Mouse (Mus musculus) activated CD4-positive, CD25-positive, alpha-beta regulatory T cell, adult 4 months (primary cell): ENCODE measurements around the gene Kcnma1. TPM values are rescaled to one million over a fixed set of nuclear protein-coding genes. Genes with fewer than 3 reads are reported as not detected.

Experiments
- ATAC-seq: one replicate; pipeline ENCODE4 v1.8.0; 2017
- polyA plus RNA-seq, 2 experiments: library from polyadenylated mRNA; unstranded; fragments of 100-300 nt; shearing (Covaris generic); gene quantifications; one replicate each; pipeline ENCODE4 v1.2.1; 2017

The Kcnma1 gene
- polyA plus RNA-seq, 2 experiments from 2014 or later, result not detected

DNA sequence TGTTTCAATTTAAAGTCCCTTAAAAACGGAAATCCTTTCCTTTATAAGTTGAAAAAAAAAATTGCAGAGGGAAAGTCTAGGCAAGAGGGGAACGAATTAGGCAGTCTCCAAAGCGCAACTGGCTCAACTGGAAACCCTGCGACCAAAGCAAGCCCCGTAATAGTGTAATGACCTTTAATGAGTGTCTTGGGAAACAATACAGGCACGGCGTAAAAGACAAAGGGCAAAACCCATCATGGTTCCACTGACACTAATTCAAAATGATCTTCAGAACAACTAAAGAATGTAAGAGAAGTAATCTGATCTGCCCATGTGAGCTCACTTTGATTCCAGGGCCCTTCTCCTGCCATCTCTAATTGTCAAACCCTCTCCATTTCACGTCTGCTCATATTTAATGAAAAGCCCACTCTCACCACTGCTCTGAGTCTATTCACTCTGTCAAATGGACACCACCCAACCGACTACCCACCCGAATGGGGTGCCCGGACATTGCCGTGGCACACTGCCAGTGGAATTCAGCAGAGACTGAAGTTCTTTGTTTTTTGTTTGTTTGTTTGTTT, 591.7 kb downstream of the Kcnma1 start:
- no peak for ATAC-seq

DNA sequence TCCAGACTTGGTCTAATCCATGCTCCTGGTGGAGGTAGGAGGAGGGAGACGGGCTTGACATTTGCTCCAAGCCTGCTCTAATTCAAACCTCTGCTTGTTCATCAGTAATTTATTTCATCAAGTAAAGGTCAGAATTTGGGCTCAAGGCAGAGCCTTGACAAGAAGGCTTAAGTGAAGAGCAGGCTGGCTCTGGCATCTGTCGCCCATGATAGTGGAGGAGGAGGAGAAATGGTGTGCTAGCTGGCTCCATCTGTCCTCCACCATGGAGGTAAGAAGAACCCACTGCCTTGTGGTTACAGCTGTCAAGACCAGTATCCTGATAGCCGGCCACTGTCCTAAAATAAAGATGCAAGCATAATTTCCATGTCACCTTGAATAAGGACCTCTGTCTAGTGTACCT, 595.3 kb downstream of the Kcnma1 start:
- no peak for ATAC-seq

DNA sequence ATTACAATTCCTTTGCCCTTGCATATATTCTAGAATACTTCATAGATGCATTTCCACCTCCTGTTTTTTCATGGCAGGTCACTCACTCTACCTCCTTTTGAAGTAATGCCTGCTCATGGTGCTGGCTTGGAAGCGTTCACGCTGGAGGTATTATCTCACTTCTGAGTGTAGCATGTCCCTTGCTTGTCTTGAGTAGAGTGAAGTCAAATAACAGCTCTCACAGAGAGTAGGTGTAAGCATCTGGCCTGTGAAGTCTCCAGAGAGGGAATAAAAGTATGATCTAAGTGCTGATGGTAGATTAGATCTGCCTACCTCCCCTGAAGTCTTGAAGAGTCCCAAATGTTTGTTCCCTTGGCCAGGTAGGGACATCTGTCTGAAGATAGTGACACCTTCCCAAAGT, 607.2 kb downstream of the Kcnma1 start:
- no peak for ATAC-seq

DNA sequence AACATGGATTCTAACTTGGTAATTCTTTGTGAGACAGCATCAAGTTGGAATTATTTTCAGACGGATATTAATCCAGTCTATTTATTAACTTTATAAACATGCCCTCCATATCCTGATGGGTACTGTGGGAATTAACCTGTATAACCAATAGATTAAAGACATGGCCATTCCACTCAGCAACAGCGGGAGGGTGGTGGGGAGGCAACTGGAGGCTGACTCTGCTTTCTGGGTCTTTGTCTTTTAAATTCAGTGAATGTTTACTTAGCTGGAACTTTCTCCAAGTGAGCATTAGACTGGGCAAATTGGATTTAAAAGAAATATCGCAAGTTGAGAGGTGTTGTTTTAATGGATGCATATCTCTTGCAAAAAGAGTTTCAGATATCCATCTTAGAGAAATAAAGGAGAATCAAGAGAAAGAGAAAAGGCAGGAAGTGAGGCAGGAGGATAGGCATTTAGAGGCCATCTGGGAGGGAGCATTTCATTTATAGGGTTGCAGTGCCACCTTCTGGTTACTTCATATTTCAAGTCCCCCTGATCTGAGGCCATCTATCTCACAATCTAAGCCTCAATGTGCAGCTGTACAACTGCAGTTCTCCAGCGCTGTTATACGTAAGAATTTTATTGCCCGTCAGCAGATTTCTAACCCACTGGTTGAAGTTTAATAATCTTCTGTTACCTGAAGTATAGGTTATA, 613.4 kb downstream of the Kcnma1 start:
- ATAC-seq, result no peak

DNA sequence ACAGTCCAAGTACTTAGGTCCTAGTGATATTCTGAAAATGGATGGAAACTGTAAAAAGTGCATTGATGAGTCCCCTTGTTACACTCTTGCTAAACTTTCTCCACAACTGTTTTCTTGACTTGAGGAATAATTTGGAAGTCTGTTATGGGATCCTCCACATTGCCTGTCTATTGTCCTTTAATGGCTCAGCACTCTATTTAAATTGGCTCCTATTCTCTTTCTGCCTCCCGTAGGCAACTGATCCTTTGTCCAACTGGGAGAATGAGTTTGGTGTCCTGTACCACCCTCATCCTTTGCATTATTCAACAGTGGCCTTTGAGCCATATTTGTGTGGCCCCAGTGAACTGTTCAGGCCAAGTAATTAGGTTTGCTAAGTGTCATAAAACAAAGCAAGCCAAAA, 616.6 kb downstream of the Kcnma1 start:
- no peak for ATAC-seq

DNA sequence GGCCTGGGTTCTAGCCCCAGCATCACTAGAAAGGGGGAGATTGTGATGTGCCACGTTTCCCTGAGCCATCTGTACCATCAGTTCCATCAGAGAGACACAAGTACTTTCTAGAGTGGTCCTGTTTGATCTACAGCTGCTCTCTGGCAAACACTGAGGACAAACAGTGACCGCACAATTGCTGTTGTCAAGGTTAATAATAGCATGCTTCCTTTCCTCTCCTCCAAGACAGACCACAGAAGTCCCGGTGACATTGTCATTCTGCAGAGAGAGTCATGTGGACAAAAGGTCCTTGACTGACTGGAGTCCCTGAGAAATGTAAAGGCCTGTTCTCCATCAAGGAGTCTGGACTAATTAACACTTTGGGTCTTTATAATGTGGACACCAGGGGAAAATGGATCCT, 622.7 kb downstream of the Kcnma1 start:
- ATAC-seq, result no peak

DNA sequence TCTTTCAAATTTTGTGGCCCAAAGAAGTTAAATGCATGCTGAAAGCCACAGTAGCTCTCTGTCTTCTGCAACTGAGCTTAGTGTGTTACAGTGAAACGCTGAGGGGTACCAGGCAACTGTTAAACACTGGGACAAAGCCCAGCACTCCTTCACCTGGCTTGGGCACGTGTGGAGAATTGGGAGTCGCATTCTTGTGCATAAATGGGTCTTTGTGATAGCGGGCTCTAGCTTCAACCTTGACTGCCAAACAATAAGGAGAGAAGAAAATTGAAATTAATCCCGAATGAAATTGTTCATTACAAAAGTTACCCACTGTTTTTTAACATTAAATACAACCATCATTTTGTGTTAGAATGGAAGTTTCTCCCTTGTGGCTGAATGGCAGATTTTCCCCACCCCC, 623.5 kb downstream of the Kcnma1 start:
- no peak for ATAC-seq

DNA sequence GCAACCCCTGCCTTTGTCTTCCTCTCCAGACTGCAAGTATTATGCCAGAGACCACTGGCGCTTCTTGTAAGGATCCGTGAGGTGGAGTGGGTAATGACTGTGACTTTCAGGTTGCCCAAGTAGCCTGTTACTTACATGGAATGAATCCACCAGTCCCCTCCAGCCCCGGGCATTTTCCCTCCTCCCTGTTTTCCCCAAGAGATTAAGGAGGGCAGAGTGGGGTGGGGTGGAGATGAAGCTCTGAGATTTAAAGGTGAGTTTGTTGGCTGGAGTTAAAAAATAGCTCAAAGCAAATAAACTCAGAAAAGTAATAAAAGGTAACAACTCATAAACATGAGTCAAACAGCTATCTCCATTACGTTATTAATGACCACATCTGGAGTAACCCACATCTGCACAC, 624.1 kb downstream of the Kcnma1 start:
- no peak for ATAC-seq

DNA sequence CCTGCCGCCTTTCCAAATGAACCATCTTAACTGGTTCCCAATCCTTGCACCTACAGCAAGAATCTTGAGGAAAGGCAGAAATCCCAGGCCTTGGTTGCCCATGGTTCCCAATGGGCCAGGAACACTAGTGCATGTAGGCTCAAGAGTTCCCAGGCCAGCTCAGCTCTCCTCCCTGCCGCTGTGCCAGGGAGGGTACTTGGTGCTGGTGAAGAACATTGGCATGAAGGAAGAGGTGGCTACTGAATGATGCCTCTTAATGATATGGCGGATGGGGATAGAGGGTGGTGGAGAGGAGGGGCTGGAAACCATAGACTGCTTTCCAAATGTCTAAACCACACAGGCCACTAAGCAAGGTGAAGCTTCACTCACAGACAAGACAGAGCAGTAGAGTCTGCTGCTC, 627.5 kb downstream of the Kcnma1 start:
- no peak for ATAC-seq

DNA sequence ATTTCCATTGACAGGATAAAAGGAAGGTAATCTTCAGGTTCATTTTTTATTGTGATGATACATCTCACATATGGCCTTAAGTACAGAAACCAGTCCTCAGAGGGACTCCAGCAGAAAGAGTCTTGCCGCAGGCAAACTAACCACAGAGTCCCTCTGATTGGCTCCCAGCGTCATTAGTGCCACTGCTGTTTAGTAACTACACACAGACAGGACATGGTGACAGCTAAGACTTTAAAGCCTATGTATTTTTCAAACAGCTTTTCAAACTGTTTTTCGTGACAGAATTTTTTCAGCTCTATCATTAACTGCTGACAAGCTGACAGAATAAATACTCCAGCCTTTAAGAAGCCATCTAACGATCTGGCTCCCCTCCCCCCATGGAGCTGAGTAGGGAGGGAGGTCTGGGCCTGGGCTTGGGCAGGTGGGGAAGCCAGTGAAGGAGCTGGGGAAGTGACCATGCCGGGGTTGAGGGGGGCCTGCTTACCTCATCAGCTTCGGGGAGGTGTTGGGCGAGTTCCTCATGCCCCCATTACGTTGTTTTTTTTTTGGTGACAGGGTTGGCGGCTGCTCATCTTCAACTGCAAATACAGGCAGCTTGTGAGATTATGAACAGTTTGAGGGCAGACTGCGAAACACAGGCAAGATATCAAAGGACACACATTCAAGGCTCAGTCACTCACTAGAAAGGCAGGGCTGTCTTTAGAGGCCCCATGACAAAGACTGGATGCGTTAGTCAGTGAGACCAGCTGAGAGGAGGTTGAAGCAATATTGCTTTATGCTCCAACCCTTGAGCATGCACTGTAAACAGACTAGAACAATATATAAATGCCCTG, 628.3 kb downstream of the Kcnma1 start:
- no peak for ATAC-seq

DNA sequence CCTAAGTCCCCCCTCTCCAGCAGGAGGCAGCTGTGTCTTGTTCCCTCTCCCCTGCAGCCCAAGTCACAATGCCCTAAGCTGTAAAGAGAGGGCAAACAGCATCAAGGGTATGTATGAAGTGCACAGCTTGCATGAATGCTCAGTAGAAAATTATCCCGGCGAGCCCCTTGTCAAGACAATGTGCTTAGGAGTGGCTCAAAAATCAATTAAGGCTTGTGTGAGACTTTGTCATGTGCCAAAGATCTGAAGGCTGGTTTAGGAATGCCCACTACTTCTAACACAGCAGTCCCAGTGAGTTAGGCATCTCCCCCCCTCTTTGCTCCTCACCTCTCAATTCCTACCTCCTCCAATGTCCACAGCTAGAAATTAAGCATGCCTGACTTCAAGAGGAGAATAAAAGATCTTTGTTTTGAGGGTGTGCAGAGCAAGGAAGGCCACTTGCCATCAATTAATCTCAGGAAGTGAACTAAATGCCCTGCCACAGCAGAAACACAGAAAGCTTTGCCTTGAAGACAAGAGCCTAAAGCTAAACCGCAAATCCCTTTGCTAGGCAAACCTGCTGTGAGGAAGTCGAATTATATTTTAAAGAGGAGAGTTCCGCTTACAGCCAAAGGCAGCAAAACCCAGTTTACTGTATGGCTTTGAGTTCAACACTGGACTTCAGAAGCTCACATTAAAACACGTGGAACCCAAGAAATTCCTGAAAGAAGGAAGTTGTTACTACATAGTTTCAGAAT, 635.8 kb downstream of the Kcnma1 start:
- ATAC-seq, result no peak

DNA sequence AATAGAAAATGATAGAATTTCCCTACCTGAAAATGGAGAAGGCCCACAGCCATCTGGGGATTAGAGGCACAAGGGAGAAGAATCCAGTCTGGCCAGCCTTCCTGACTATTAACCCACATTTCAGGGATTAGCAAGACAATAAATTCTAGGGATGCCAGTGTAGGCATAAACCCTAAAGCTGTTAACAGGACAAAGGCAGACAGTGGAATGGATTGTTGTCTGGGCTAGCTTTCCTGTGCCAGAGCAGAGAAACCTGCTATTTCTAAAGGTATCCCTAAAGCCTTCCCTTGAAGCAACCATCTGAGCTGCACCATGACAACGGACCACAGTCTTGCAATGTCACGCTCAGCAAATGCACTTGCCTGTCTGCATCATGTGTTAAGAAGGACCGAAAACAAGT, 642.3 kb downstream of the Kcnma1 start:
- ATAC-seq, result no peak

DNA sequence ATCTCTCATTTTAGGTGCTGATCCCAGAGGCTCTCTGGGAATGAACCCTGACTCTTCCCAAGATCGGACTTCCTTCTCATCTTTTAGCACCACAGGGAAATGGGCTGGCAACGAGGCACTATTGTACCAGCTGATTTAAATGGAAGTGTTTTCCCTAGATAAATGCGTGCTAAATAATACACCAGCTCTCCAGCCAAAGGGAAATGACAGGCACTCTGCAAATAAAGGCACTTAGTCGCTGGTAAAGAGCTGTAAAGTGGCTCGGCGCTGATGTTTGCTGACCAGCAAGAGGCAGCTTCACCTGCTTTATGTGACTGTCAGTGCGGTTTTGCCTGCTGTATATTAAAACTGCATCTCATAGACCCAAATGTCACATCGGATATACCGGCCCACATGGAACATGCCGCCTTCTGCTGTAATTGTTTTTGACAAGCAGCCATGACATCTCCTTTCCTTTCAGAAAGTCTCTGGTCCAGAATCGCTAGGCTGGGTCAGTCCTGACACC, 653.7 kb downstream of the Kcnma1 start:
- no peak for ATAC-seq

DNA sequence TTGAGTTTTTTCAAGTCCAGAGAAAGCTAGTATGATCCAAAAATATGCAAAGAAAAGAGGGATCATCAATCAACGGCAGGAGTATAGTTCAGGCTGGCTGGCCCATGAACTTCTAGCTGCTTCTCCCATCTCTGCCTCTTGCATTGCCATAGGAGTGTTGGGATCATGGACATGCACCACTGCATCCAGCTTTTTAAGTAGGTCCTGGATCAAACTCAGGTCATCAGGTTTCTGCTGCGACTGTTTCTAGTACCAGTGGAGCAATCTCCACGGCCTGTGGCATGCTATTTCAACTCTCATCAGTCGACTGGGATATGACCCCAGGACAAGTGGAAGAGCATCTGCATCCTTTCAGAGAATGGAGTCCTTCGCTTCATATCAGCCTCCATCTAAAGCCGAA, 655.5 kb downstream of the Kcnma1 start:
- ATAC-seq, result no peak

DNA sequence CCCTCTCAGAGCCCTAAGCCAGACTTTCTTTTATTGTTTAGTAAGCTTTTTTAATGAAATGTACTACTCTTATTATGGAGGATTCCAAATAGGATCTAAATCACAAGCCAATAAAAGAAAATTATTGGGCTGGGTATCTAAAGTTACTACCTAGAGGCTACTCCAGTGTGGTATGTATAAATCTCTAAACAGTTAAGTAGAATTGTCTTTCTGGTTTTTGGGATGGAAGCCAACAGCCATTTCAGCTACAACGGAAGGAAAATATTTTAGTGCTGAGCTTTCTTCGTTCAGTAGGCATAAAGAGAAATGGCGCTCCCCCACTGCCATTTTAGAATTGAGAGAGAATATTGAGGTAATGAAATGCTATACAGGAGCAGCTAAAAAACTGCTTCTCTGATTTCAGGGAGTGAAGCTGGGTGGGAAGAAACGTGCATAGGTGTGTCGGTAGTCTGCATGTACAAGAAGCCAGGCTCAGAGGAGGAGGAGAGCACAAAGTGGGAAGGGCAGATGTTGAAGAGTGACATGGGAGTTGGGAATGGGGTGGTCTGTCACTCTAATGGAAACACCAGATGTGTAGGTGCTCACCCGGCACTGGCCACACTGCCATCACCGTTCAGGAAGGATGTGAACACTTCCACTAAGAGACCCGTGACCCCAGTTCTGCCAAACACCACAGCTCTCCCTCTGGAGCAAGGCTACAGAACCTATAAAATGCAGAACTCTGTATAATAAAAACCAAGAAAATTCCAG, 656.6 kb downstream of the Kcnma1 start:
- no peak for ATAC-seq

DNA sequence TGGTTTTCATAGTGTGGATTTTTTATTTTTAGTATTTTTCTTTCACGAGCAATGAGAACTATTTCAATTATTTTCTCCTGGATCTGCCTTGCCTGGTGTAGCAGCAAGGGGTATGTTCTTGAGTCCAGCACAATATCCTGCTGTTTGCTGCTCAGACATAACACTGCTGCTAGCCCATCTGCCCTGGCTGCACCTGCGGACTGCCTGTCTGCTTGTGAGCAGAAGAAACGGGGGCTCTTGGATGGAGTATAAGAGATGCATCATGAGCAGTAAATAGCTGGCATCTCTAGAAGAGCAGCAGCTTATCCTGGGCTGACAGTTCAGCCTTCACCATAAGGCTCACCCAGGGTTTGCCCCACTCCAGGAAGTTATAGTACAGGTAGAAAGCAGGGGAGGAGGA, 687.5 kb downstream of the Kcnma1 start:
- ATAC-seq, result no peak

DNA sequence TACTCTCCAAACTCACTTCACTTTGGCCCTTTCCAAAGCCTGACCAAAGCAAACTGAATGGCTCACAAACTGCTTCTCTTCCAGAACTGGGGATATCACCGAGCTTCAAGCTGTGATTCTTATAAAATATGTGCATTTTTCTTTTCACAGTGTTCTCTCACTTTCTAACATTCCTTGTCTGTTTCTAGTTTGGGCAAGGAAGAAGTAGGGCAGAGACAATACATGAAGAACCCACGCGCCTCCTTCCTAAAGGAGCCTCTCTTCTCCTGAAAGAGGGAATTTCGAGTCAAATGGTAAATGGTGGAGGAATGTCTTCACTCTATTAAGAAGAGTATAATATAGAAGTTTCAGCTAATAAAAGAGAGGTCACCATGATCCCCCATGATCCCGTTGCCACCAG, 709.0 kb downstream of the Kcnma1 start:
- ATAC-seq, result no peak

DNA sequence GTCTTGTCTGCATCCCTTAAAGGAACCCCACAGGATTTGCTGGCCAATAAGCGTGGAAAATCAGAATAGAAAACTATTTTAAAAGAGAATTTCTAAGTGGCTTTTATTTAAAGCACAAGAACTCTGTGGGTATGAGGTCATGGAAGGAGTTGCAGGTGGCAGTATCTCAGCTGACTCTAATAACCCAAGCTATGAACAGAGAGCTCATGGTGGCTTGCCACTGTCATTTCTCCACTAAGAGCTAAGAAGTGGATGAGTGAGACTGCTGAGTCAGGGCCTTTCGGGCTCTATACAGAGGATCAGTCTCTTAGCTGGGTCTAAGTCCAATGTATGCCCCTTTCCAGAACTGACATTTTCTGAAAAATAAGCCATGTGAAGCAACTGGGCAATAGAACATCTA, 713.8 kb downstream of the Kcnma1 start:
- ATAC-seq, result no peak

DNA sequence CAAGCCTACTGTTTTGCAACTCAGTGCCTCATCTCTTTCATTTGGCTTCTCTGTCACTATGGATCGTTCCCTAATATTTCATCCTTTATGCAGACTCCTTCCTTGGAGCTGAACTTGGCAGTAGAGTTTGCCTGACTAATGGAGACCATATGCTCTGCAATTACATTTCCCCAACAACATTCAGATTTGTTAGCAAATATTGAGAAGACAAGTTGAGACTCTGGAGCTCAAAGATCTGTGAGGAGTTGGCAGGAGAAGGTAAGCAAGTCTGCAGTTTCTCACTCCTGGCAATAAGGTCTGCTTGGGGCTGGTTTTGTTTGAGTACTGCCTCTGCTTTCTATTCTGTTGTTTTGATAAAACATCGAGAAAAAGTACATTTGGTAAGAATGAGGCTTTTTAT, 723.7 kb downstream of the Kcnma1 start:
- no peak for ATAC-seq

DNA sequence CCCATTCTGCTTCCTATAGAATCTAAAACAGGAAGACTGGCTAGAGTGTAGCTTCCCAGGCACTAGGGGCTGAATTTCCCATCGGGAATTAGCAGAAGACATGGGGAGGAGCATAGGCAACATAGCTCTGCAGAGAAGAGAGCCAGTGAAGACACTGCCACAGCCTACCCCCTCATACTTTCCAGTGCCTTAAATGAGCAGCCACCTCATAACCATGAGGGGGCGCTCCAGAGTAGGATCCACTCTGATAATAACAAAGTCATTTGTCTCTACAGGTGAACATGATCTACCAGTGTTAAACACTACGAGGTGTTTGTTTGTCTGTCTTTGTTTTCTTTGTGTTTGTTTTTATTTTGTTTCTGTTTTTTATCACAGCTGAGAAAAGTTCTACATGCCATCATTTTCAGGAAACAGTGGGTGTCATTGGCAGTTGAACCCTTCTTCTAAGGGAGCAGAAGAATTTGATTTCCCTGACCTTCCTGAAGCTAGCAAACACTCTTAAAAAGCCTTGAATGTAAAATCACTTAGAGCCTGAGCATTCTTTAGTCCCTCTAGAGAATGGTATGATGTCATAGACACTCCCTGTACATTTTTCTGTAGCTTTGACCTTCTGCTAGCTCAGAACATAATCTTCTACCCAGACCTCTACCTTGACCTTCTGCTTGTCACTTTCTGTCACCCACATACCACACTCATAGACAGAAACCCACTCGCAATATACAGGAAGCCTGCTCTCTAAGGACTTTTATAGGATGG, 747.6 kb downstream of the Kcnma1 start:
- ATAC-seq, result no peak

DNA sequence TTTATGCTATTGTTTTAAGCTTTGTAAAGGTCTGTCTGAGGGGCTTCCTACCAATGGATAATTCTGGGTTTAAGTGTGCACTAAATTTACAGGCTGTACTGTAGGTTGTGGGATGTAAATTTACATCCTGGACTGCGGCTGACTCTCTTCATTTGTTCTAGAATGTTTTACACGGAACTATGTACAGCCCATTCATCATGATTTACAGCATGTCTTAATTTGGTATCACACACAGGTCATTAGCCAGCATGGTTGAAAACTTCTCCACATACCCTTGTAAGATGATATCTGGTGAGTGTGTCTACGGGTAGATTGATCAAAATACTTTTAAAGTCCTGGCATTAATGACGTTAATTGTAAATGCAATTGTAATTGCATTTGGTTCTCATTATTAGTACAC, 761.1 kb downstream of the Kcnma1 start:
- no peak for ATAC-seq

DNA sequence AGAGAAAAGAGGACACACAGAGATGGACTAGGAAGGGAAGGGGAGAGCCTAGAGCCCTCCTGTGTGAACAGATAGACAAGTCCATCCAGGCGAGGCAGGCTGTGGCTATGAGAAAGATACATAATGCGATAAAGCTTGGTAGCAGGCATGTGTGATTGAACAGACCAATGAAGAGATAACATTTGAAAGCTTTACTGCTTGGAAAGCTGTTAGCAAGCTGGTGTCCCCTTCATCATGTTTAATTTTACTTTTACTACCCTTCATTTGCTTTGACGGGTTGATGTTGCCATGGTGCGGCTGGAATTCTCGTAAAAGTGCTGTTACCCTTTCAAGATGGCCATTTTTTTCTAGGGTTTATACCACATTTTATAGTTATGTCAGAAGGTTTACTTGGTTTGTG, 769.8 kb downstream of the Kcnma1 start:
- ATAC-seq, result no peak
